Mouse (Mus musculus) stomach, postnatal 0 days (tissue): ENCODE results near the gene Mpped1.

Experiments
- CTCF ChIP-seq: IDR thresholded peaks from 2 replicates; pipeline ENCODE4 v1.5.1; 2016; ENCODE audit warnings: antibody characterized with exemption, low read depth, mild to moderate bottlenecking, moderate library complexity
- EP300 ChIP-seq: optimal IDR thresholded peaks from 2 replicates; pipeline ENCODE3; 2016; ENCODE audit warnings: antibody characterized with exemption

- TF ChIP-seq CTCF (no peak), EP300 (no peak)
These were observed 2.0 kb downstream of the Mpped1 start for GRCm38 (mm10) chr15:83781304-83781703.
